Mouse (Mus musculus): ENCODE measurements at regions not wholly inside any gene's neighbourhood (a gene's known extent, or its start where the extent isn't known, plus 50 kb on each side); places are given as distances from the start of the nearest gene placed in this dataset.

DNA sequence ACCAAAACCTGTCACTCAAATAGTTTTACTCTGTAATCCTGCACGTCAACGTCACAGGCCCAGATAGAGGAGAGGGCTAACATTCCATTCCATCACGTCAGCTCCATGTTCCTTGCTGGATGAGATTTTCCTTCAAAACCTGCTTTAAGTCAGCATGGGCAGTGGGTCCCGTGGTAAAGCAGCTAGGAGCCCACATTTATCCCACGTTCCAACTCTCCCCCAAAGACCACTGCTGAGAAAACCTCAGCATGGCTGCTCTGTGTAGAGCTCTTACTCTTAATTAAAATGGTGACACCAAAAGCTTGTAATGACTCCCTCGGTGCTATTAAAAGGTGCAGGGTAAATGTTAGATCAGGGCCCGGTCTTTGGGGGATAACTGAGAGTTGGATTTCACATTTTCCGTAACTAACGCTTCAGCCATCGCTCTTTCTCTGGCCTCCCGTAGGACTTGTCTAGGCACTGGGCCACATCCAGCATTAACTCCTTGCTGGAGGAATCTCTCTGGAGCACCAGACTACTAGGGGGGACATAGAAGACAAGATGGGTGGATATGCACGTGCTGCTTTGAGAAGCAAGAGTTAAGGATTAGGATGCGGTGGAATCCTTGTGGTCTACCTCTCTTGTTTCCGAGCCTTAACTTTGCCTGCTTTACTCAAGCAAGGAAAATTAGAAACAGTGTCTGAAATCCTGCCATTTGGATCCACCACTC, 56.1 kb upstream of the Smarca2 start:
- TF ChIP-seq CTCF (IDR thresholded peaks at IDR 0.05; ENCODE audit: borderline replicate concordance, control insufficient read depth, extremely low read depth, insufficient read depth, low read length, poor library complexity) (no peak), POLR2A (IDR thresholded peaks at IDR 0.05; ENCODE audit: control insufficient read depth, extremely low read depth, insufficient read depth, low read length, poor library complexity) (no peak)

Measured in thymus, adult 2 months (tissue).